Mouse (Mus musculus) stomach, postnatal 0 days (tissue): ENCODE results near the gene Usp36.
A peak's percentile ranks its signal among the peaks of the same experiment; 100 is the strongest.

Experiments used
- CTCF ChIP-seq: IDR thresholded peaks from 2 replicates; pipeline ENCODE4 v1.5.1; 2016; ENCODE audit warnings: antibody characterized with exemption, low read depth, mild to moderate bottlenecking, moderate library complexity
- EP300 ChIP-seq: optimal IDR thresholded peaks from 2 replicates; pipeline ENCODE3; 2016; ENCODE audit warnings: antibody characterized with exemption

DNA sequence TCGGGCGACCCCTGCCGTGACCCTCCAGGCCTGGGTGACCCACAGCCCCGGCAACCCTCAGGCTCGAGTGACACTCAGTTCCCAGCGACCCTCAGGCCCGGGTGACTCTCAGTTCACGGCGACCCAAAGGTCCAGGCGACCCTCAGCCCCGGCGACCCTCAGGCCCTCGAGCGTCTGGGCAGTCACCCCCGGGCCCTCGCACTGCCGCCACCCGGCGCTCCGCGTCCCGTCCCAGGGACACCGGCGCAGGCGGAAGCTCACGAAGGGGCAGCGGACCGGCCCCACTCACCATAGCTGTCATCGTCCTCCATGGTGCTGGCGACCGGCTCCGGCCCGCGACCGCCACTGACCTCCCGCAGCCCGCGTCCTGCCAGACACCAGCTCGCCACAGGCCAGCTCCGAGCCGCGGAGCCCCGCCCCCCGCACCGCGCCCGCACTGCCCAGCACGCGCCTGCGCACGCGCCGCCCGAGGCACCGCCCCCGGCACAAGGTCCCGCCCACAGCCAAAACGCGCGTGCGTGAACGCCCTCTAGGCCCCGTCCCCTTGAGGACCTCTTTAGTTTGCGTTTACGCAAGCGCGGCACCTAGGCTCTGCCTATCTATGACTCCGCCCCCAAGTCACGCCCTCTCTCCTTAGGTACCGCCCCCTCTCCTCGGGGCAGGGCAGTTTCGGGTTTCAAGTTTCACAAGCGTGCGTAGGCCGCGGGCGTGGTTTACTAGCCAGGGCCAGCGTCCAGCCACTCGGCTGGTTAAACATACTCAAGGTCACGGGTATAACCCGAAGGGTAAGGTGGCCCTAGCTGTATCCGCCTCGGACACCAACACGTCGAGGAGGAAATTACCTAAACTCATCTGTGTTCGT lies 41.7 kb downstream of the Usp36 start, which contains the start of gene Cyth1:
- TF ChIP-seq CTCF = peak; percentile 39
- no peak for TF ChIP-seq EP300
